Mouse (Mus musculus) testis, adult 2 months (tissue): ENCODE measurements around the gene Ankle2.

Source experiments
- CTCF ChIP-seq: fragments of 200-500 bp; IDR thresholded peaks from 2 replicates; pipeline ENCODE4 v1.5.1; 2012; ENCODE audit warnings: low read depth, mild to moderate bottlenecking, inconsistent platforms, low read length, moderate library complexity; ENCODE audit not compliant: control insufficient read depth, insufficient read depth, insufficient replicate concordance
- POLR2A ChIP-seq: fragments of 200-500 bp; IDR thresholded peaks from 2 replicates; pipeline ENCODE4 v1.6.1; 2012; ENCODE audit warnings: low read depth, mild to moderate bottlenecking, inconsistent platforms, low read length, moderate library complexity; ENCODE audit not compliant: control insufficient read depth

DNA sequence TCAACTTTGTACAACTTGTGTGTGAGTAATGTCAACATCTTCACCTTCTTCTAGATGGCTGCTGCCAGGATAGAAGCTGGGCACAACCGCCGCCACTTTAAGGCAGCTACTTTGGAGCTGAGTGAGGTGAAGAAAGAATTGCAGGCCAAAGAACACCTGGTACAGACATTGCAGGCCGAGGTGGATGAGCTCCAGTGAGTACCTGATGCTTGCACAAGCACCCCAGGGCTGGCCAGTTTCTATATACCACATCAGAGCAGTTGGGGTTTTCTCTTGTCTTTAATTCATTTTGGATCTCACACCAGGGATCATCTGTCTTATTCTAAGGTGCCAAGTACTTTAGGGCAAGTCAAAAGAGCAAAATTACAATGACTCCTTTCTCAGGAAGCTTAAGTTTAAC, 14.0 kb upstream of the Ankle2 start:
- TF ChIP-seq CTCF: no peak
- no peak for TF ChIP-seq POLR2A
